Mouse (Mus musculus) c-Kit-negative CD71-positive TER-119-positive erythroid progenitor cells, embryonic 14.5 days (primary cell): ENCODE data around the gene Fam50b.

ENCODE experiments used
- DNase-seq: peaks from one replicate; pipeline ENCODE4 v3.0.0-alpha.2; 2013; ENCODE audit warnings: low read depth, low spot score

Gene Fam50b

DNA sequence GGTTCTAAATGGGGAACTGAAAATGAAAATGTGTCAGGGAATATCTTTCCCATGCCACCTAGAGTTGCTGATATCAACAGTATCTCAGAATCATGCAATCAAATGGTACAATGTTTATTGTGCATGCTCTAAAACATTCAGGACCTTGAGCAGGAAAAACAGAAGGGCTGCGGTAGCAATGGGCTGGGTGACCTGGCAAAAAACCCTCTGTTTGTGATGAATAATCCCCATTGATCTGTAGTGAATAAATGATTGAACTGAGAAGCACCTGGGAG lies 4.0 kb downstream of the Fam50b start:
- DNase-seq, result no peak

DNA sequence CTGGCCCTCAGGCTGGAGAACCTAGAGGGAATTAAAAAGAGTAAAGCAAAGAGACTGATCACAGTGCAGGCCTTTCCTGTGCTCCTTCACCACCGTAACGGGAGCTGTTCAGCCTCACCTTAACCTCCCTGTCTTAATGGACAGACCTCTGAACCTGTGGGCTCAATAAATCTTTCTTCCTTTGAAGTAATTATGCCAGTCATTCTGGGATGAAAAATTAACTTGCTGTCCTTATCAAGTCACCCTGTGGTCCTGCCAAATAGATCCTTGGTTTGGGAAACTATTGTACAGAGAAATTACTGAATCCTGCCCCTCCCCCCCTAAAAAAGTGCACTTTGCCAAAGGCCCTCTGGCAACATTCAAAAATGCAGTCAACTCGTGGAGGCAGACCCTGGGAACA lies 4.4 kb downstream of the Fam50b start:
- no peak for DNase-seq

DNA sequence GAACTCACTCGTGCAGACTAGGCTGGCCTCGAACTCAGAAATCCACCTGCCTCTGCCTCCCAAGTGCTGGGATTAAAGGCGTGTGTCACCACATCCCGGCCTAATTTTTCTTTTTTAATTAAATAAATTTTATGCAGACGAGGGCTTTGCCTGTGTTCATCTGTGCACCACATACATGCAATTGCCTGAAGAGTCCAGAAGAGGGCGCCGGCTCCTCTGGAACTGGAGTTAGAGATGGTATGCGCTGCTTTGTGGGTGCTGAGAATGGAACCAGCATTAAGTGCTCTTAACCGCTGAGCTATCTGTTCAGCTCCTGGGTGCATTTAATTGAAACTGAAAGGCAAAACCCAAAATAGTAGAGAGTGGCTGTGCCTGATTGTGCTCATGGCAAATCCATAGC lies 6.6 kb downstream of the Fam50b start:
- DNase-seq, result no peak

DNA sequence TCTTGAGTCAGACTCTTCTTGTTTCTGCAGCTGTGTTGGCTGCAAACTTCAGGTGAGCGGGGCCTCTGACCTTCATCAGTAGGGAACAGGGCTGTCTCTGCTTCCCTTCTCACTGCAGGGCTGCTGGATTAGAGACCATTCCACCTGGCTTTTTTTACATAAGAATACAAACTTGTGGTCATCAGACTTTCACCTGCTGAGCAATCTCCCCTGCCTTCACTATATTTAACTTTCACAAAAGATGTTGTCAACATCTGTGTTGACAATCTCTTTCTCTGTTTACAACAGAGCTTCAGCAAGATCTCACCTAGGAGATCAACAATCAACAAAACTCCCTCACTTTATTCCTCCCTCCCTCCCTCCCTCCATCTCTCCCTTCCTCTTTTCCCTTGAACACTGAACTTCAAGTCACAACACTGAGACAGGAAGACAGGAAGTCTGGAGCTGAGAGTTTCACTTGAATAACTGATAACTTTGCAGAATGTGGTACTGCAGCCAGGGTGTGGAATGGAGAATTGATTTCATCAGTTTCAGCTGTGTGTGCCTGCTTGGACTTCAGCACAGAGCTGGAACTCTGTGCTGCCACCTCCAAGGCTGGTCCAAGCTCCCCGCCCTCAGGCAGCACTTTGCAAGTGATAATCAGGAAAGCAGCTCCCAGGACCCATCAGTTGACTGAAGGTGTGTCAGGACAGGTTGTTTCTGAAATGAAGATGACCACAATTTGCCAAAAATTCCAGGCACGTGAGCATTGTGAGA lies 7.3 kb downstream of the Fam50b start:
- DNase-seq, result no peak

DNA sequence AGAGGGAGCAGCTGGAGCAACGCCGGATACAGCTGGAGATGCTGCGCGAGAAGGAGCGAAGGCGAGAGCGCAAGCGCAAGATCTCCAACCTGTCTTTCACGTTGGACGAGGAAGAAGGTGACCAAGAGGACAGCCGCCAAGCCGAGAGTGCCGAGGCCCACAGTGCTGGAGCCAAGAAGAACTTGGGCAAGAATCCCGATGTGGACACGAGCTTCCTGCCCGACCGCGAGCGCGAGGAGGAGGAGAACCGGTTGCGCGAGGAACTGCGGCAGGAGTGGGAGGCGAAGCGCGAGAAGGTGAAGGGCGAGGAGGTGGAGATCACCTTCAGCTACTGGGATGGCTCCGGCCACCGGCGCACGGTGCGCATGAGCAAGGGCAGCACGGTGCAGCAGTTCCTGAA lies 12.2 kb downstream of the Fam50b start:
- no peak for DNase-seq

DNA sequence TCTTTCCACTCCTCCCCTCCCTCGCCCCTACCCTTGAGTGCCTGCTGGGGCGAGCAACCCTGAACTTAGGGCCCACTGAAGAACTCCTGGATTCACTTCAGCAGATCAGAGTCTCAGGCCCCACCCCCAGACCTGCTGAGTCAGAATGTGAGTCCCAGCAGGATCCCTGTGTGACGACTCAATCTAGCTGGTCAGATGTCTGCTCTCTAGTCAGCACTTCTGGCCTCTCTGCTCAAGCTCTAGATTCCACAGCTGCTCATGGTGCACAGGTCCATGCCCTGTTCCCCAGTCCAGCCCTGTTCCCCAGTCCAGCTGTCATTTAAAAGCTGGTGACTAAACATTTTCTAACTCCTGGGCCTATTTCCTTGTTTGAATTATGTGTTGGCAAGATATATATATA lies 13.9 kb downstream of the Fam50b start:
- no peak for DNase-seq

DNA sequence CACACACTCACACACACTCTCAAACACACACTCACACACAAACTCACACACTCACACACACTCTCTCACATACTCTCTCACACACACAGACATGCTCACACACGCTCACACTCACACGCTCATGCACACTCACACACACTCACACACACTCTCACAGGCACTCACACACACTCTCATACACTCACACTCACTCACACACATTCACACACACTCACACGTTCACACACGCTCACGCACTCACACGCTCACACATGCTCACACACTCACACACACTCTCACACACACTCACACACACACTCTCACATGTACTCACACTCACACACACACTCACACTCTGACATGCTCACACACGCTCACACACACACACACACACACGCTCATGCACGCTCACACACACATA lies 24.6 kb downstream of the Fam50b start:
- DNase-seq, result no peak

DNA sequence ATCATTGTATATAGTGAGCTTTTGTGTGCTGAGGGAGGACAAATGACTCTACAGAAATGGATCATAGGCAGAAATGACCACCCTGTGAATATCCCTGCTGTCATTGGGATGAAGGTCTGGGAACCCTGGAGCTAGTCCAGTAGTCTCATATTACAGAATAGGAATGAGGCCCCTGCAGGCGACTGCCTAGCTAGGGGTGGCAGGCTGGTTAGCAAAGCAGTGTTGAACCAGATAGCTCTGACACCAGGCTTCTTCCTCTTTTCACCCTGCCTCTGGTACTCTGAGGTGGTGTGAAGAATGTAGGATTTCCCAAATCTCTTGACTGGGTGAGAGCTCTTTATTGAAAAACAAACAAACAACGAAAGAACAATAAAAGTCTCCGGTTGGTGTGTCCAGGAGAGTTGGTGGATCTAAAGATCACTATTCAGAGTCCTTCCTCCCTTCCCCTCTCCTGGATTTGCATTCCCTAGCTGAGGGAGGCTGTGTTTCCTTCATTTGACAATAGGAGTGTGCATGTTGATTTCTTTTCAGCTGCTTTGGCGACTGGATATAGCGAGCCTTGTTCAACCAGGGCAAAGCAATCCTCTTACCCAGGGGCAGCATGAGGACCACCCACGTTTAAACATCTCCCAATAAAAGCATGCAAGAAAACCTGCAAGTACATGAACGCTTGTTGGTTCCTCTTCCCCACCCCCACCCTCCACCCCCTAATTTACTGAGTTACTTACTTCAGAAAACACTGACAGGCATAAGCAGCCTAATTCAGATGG lies 26.1 kb downstream of the Fam50b start:
- DNase-seq, result no peak

DNA sequence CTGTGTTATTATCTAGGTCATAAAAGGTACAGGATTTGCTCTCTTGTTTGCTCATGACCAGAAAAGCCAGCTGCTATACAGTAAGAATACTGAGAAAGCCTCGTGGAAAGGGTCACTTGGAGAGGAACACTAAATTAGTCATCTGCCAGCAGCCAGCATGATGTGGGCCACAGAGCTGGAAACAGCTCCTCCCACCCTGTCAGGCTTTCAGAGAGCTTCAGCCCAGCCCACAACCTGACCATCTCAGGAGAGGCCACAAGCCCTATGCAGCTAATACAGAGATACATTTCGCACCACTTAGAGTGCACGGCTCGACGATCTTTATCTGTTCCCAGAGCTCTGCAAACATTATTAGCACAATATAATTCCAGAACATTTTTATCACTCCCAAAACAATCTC lies 27.5 kb downstream of the Fam50b start:
- DNase-seq, result no peak

DNA sequence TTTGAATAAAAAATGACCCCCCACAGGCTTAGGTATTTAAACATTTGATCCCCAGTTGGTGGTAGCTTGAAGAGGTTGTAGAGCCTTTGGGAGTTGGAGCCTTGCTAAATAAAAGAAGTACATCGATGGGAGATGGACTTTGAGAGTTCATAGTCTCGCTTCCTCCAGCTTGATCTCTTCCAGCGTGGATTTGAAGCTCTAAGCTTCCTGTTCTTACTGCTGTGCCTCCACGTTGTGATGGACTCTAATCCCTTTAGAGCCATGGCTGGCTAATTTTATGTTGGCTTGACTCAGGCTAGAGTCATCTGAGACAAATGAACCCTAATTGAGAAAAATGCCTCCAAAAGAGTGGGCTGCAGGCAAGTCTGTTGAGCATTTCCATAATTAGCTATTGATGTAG lies 28.2 kb downstream of the Fam50b start:
- no peak for DNase-seq

DNA sequence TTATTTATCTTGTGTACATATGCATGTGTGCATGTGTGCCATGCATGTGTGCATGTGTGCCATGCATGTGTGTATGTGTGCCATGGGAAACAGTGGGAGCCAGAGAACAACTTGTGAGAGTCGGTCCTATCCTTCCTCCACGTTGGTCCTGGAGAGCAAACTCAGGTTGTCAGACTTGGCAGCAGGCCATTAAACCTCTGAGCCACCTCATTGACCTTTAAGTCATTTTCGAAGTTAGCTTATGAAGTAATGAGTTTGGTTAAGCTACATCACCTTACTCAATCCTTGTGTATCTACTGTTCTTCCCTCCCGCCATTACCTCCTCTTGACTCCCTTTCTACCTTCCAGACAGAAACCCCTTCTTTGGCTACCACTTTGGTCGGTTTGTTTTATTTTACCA lies 30.6 kb downstream of the Fam50b start:
- no peak for DNase-seq

DNA sequence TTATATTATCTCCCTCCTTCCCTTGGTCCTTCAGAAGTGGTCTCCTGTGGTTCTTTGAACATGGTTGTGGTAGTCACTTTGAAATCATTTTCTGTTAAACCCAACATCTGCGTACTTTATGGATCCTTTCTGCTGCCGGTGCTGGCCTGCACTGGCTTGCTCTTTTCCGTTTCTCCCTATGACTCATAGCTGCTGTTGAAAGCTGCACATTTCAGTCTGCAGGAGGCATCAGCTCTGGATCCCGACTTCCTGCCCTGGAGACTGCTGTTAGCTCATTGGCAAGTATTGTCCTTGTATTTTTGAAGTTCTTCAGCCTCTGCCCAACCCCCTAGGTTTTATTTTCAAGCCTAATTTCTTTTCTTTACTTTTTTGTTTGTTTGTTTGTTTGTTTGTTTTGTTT lies 31.9 kb downstream of the Fam50b start:
- DNase-seq, result no peak

DNA sequence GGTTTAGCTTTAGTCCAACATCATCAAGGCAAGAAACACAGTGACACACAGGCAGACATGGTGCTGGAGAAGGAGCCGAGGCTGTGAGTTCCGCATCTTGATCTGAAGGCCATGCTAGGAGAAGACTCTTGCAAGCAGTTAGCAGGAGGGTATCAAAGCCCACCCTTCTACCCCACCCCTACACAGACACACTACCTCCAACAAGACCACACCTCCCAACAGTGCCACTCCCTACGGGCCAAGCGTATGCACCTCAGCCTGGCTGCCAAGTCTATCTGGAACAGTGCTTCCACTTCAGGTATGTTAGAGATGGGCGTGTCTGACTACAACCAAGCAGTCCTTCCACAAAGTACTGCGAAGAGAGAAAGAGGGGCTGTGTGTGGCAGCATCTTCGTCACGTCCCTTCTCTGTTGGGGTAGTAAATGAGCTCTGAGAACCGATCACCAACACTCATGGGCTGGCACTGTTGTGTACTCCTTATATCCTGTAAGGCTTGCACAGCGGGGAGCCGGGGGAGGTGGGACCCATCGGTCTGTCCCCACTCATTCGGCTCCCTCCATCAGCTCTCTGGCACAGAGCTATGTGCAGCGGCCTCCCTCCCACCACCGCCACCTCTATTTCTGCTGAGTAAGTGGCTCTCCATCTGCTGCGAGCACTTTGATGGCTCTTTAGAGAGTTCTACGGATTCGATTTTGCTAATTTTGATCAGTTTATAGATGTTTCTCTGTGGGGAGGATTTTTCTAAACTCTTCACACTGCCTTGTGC lies 33.1 kb downstream of the Fam50b start:
- no peak for DNase-seq

DNA sequence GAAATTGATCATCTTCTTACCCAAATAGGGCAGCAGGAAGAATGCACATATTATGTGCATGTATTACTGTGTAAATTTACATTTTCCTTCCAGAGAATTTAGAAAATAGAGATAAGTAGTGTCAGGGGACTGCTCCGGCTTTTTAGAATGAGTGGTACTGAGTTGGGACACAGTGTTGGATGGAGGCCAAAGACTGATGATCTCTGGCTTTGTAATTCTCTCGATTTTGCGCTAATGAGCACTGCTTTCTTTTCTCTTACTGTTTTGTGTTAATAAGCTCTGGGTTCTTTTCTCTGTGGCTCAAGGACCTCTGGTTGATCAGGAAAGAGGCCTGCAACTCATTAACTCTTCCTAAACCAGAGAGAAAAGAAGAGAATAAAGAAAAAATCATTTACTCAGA lies 42.1 kb downstream of the Fam50b start:
- DNase-seq, result no peak

DNA sequence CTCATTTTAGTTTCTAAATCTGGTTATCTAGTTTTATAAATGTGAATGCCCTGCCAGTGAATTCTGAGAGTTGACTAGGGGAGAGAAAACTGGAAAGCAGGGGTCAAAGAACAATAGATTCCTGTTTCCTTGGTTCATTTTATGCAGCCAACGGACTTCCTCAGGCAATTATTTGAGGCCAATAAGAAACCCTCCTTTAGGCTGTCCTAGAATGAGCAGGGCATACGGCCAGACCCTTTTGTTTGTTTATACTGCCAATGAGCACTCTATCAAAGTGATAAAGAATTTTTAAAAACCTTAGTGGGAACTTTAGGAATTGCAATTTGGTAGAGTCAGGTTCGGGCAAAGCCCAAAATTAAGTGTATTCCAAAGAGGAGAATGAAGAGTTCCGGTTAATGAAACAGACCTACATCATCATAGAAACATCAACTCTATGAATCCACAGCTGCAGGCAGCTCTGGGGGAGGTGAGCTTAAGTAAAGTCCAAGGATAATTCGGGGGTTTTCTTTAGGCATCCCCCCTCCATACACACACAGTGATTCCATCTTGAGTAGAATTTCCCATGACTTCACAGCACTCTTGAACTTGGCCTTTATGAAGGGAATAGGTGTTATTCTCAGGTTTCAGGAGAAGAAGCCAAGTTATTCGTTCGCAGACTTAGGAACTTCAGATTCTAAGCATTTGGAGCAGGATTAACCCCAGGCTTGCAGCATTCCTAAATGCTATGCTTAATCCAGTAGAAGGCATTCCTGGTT lies 46.4 kb downstream of the Fam50b start:
- DNase-seq, result no peak

DNA sequence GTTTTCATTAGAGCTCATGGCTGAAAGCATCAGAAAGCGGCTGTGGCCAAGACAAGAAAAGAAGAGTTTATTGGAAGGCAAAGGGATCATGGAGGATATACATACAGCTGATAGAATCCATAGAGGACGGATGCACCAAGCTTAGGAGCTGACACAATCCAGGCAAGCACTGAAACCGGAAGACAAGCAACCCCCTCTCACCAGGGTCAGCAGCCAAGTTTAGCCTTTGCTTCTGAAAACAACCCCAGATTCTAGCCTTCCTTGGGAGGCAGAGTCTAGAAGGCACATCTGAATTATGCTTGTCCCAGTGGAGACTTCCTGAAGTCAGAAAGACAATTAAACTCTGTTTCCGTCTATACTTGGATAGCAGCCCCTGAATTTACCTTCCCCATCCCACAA lies 47.0 kb downstream of the Fam50b start:
- no peak for DNase-seq

DNA sequence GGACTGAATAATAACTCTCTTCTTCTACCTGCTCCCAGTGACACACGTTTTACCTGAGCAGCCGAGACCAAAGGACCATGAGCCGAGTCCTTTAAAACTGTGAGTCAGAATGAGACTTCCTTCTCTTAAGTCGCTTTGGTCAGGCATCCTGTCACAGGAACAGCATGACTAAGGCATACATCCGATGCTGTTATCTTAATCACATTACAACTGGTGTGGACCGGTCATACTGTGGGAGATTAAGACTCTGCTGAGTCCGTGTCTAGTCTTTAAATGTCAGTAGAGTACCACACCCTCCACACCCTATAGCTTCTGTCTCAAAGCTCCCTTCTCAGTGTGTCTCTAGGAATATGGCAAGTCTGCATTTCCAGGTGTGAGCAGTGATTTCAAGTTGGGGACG lies 50.2 kb downstream of the Fam50b start:
- DNase-seq, result peak; percentile 13

DNA sequence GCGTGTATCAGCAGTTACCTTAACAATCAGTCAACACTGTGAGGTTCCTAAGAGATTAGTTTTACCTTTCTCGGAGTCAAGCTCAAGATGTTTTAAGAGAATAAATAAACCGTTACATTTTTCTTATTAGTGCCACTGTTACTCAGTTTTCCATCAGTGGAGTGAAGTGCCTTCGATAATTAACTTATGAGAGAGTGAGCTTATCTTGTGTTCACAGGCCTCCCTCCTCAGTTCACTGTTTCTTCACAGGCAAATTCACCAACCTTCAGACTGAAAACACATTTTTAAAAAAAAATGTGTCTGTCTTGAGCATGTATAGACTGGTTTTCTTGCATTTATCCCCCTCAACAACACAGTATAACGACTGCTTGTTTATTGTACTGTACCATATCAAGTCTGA lies 52.0 kb downstream of the Fam50b start:
- DNase-seq, result no peak

DNA sequence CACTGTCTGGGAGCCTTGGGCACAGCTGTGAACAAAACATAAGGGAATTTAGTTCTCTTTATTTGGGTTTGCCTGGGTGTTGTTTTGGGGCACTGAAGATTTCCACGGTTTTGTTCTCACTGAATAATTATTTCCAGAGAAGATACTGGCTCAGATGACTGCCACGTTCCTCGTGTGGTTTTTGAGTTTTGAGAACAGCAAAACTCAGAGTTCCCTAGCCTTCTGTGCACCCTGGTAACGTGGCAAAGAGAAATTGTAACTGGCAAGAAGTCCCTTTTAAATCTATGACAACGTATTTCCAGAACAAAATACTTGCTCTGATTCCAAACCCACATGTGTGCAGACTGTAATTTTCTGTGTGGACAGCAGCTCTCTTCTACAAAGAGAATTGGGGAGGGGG lies 52.9 kb downstream of the Fam50b start:
- no peak for DNase-seq

DNA sequence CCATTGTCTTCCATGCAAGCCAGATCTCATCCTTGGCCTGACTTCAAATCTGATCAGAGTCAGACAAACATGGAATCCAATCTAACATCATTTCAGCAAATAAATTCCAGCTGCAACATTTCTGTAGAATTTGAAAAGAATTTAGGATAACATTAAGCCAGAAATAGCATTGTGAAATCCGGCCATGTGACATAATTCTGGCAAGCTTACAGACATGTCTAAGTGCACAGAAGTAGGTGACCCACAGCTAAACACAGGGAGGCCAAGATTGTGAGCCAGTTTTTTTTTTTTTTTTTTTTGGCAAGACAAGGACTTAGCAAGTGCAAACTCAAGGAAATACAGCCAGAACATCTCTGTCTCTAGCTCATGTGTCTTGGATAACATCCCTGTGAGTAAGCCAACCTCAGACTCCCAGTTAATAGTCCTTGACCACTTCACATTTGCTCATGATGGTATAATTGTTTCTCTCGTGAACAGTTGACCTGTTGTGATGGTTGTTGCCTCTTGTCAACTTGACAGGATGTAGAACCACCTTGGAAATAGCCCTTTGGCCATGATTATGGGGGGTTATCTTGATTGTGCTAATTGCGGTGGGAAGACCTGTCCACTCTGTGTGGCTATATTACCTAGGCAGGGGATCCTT lies 54.6 kb downstream of the Fam50b start:
- DNase-seq, result no peak

DNA sequence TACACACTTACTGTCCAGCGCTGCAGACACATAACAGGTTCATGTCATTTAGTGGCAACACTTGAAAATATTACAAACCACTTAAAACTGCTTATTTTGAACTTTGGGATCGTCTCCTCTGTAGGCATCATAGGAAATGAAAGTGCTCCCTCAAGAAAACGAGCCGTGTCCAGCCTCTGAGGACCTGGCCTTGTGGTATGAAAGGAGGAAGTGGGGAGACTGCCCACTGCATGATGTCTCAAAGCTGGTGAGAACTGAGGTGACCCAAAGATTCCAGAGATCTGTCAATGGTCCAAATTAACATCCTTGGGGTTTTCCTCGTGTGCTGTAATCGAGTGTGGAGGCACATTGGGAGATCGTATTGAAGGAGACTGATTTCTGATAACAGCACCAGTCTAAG lies 58.4 kb downstream of the Fam50b start:
- DNase-seq, result no peak

DNA sequence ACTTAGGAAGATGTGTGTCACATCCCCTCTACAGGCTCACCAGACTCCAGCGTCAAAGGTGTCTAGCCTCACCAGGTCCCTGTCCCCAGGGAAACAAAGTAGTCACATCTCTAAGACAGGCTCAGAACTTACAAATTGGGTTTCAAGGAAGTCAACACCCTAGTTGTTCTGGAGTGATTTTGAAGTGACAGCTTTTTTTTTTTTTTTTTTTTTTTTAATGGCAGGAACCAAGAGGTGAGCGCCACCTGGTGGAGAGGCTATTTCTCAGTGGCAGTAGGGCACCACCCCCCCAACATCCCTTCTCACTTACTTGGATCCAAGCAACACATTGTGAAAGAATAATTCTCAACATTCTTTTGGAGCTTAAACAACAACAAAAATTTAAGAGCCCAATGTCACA lies 59.2 kb downstream of the Fam50b start:
- peak; percentile 17 for DNase-seq
